Mouse (Mus musculus) spleen, adult 2 months (tissue): ENCODE data around the gene Celsr1. TPM values are rescaled to one million over a fixed set of nuclear protein-coding genes. Genes with fewer than 3 reads are reported as not detected.

Experiments
- DNase-seq, 2 experiments: peaks; one replicate each; pipeline versions ENCODE4 v3.0.0 to v3.0.0-alpha.2; 2012 to 2021; ENCODE audit warnings: low spot score in 2 of 2, low read depth in 1 of 2
- H3K27ac ChIP-seq: fragments of 200-500 bp; 2 replicates; pipeline ENCODE4 v1.5.1; 2012; ENCODE audit warnings: low read length, inconsistent platforms; ENCODE audit not compliant: insufficient read depth
- H3K27me3 ChIP-seq: fragments of 200-500 bp; 2 replicates; pipeline ENCODE4 v1.6.1; 2012; ENCODE audit warnings: mild to moderate bottlenecking, moderate library complexity, low read length, inconsistent platforms; ENCODE audit not compliant: control insufficient read depth, insufficient read depth
- H3K36me3 ChIP-seq: fragments of 200-500 bp; 2 replicates; pipeline ENCODE4 v1.6.1; 2012; ENCODE audit warnings: mild to moderate bottlenecking, low read length, inconsistent platforms; ENCODE audit not compliant: control insufficient read depth, insufficient read depth
- H3K4me1 ChIP-seq: fragments of 200-500 bp; 2 replicates; pipeline ENCODE4 v1.6.1; 2011; ENCODE audit warnings: inconsistent platforms; ENCODE audit not compliant: control insufficient read depth, insufficient read depth, insufficient read length
- H3K4me3 ChIP-seq: fragments of 200-500 bp; 2 replicates; pipeline ENCODE4 v1.5.1; 2011; ENCODE audit warnings: mild to moderate bottlenecking, inconsistent platforms; ENCODE audit not compliant: insufficient read depth, insufficient read length; ENCODE audit errors: extremely low read depth
- CTCF ChIP-seq: fragments of 200-500 bp; IDR thresholded peaks from 2 replicates; pipeline ENCODE4 v1.5.1; 2011; ENCODE audit warnings: mild to moderate bottlenecking, inconsistent platforms; ENCODE audit not compliant: insufficient read depth, insufficient read length, insufficient replicate concordance; ENCODE audit errors: extremely low read depth
- POLR2A ChIP-seq: fragments of 200-500 bp; IDR thresholded peaks from 2 replicates; pipeline ENCODE4 v1.6.1; 2011; ENCODE audit warnings: low read depth, low read length, inconsistent platforms
- WGBS: fragments of 180-500 bp; shearing (Covaris S2); methylation state at CpG from one replicate; pipeline ENCODE4 v1.1.7; 2018; 5-methylcytosine and 5-hydroxymethylcytosine counted together
- polyA plus RNA-seq: library from polyadenylated mRNA; depleted of rRNA; stranded (reverse); fragments of >200 nt; gene quantifications from 2 replicates; pipeline ENCODE4 v1.2.3, GENCODE M21; 2012; rRNA removed

Celsr1 gene
- polyA plus RNA-seq, 1 experiment = 7.4 TPM

DNA sequence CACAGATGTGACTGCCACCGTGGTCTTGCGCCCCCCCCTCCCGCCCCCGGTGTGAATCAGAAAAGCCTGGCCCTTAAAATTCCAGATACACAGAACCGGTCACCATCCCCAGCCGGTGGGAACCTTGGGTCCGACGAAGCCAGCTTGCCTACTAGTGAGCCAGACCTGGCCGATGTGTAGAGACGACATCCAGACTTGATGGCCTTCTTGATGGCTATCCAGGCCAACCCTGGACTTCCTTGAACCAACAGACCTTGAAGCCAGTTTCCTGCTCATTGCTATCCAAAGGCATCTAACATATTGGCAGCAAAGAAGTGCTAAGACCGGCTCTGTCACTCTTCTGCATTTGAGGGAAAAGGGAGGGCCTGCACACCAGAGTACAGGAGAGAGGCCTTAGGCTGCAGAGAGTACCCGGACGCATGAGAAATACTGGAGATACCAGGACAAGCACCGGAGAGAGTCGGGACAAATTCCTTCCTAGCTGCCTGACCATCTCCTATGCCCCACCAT lies 174.5 kb downstream of the Celsr1 start:
- Histone ChIP-seq H3K27ac (no peak overlapping the region), H3K27me3 (no peaks in the 10 kb centered on the region), H3K4me1 (peaks cover 4% of the 10 kb centered on the region; the same call in 1 of the 2 replicates), H3K36me3 (no peaks in the 10 kb centered on the region), H3K4me3 (peak overlapping the region; percentile 88)
- DNase-seq = no peak
- TF ChIP-seq POLR2A = no peak
- no peak for TF ChIP-seq CTCF
- WGBS = 11% methylated on average over 15 of the region's 15 CpGs

DNA sequence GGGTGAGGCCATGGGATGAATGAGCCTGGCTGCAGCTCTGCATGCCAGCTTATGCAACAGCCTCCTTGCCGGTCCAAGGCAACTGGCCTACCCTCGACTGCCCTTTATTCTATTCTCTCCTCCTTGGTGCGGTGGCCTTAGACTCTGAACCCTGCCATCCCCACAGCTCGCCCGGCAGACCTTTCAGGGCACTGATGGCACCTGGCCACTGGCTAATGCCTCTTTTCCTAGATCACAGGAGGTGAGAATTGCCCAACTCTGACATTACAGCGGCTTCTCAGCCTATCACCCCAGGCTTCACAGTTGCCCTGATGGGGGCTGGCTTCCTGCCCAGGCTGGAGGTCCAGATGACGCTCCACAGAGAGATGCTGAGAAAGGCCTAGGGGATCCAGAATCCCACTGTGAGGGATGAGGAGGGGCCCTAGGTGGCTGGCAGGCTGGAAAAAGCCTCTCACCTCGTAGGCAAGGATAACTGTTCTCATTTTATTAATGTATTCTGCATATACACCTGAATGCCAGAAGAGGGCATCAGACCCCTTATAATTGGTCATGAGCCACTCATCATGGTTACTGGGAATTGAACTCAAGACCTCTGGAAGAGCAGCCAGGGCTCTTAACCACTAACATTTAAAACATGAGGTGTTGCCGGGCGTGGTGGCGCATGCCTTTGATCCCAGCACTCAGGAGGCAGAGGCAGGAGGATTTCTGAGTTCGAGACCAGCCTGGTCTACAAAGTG lies 181.8 kb downstream of the Celsr1 start:
- TF ChIP-seq POLR2A (no peak), CTCF (no peak)
- Histone ChIP-seq H3K4me1 (no peaks in the 10 kb centered on the region), H3K27me3 (no peaks in the 10 kb centered on the region), H3K27ac (no peak overlapping the region), H3K36me3 (peaks cover 1% of the 10 kb centered on the region), H3K4me3 (no peak overlapping the region)
- no peak for DNase-seq
- WGBS = 91% methylated on average over 12 of the region's 12 CpGs

Other genes with a start within 250 kb of the Celsr1 start
- 21.8 and 24.3 TPM in 2 replicates for gene Cdpf1, start 222.1 kb downstream of the Celsr1 start, polyA plus RNA-seq
- gene Pkdrej, start 212.0 kb downstream of the Celsr1 start, polyA plus RNA-seq = 0.01 and 0.02 TPM in 2 replicates
- 4.9 and 5.3 TPM in 2 replicates for gene Ttc38, start 201.5 kb downstream of the Celsr1 start, polyA plus RNA-seq
- gene Gtse1, start 174.0 kb downstream of the Celsr1 start, polyA plus RNA-seq = 5.2 and 9.5 TPM in 2 replicates
- 20.7 and 29.3 TPM in 2 replicates for gene Trmu, start 154.5 kb downstream of the Celsr1 start, polyA plus RNA-seq
- 36.2 and 43.9 TPM in 2 replicates for gene Gramd4, start 23.9 kb upstream of the Celsr1 start, polyA plus RNA-seq
- gene Cerk, start 152.4 kb upstream of the Celsr1 start, polyA plus RNA-seq = 64.4 and 82.8 TPM in 2 replicates
- gene Tbc1d22a, start 180.7 kb upstream of the Celsr1 start, polyA plus RNA-seq = 28.1 and 32.3 TPM in 2 replicates